Mouse (Mus musculus): ENCODE results near the gene Optc. TPM values are rescaled to one million over a fixed set of nuclear protein-coding genes. Genes with fewer than 3 reads are reported as not detected.
A peak's percentile ranks its signal among the peaks of the same experiment; 100 is the strongest.

Optc gene
- polyA plus RNA-seq, 1 experiment from 2014 or later = 0.39 TPM

DNA sequence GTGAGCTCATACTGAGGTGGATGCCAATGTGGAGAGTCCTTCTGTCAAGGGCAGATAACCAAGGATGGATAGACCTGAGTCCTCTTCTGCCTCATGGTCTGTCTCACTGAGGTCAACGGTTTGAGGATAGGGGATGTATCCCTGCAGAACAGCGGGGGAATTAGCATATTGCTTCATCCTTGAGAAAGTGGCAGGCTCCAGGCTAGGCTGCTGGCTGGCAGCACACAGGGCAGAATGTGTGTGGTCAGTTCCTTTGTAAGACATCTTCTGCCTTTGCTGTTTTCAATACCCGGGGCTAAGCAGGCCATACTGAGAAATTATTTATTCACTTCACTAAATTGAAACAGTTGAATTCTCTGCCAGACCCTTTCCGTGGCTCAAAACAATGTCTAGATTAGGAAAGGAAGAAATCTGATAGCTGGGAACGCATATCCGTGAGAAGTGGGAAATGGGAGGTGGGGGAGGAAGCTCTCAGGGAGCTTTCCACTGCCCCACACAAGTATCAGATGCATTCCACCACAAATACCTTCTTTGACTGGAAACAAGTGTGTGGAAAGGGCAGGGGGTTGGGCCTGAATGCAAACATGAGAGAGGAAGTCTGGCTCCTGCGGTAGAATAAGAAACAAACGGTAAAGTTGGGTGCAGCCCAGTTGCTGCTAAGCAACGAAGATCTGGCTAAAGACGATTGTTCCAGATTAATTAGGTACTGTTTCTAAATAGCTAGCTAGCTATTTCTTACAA, 44.4 kb downstream of the Optc start:
- H3K9me3 ChIP-seq (replicated peaks; ENCODE audit: low read length) = no peaks in the 10 kb centered on the region

GRCm38 (mm10) chr1:133861028-133861427, 46.8 kb downstream of the Optc start:
- Histone ChIP-seq H3K36me3 (ENCODE audit: insufficient read depth, low read length) (no peaks in the 10 kb centered on the region), H3K9ac (ENCODE audit: low read depth, low read length) (no peak overlapping the region), H3K27me3 (ENCODE audit: insufficient read depth, low read length) (no peaks in the 10 kb centered on the region), H3K4me1 (replicated peaks; ENCODE audit: insufficient read depth, low read length) (peaks cover 17% of the 10 kb centered on the region; the same call in 1 of the 2 replicates), H3K4me2 (ENCODE audit: low read length) (no peak overlapping the region), H3K4me3 (replicated peaks; ENCODE audit: low read depth, low read length) (no peak overlapping the region), H3K27ac (no peak overlapping the region), H3K9me3 (replicated peaks; ENCODE audit: low read length) (no peaks in the 10 kb centered on the region)
- DNase-seq (ENCODE audit: low spot score) (no peak), ATAC-seq (replicated peaks; ENCODE audit: low FRiP score, low read depth) (no peak)
- WGBS = 58% methylated on average over 5 of the region's 5 CpGs
- TF ChIP-seq CTCF (IDR thresholded peaks at IDR 0.05; ENCODE audit: low read depth) = no peak

More for the DNA sequence above, 44.4 kb downstream of the Optc start:
- no peak overlapping the region for H3K4me3 ChIP-seq (replicated peaks; ENCODE audit: low read depth, low read length)
- 8% methylated on average over 10 of the region's 10 CpGs for WGBS
- no peaks in the 10 kb centered on the region for H3K27me3 ChIP-seq (ENCODE audit: insufficient read depth, low read length)
- no peak overlapping the region for H3K9ac ChIP-seq (ENCODE audit: low read depth, low read length)
- H3K27ac ChIP-seq = peak overlapping the region; percentile 19
- DNase-seq (ENCODE audit: low spot score) (peak; percentile 82), ATAC-seq (replicated peaks; ENCODE audit: low FRiP score, low read depth) (no peak)
- no peak for TF ChIP-seq CTCF (IDR thresholded peaks at IDR 0.05; ENCODE audit: low read depth)
- H3K4me1 ChIP-seq (replicated peaks; ENCODE audit: insufficient read depth, low read length) = peaks cover 17% of the 10 kb centered on the region; the same call in 1 of the 2 replicates
- H3K36me3 ChIP-seq (ENCODE audit: insufficient read depth, low read length) = no peaks in the 10 kb centered on the region
- H3K4me2 ChIP-seq (ENCODE audit: low read length) = 0 out of 2 replicates have a peak overlapping the region, but pooled peaks have one; percentile 27

DNA sequence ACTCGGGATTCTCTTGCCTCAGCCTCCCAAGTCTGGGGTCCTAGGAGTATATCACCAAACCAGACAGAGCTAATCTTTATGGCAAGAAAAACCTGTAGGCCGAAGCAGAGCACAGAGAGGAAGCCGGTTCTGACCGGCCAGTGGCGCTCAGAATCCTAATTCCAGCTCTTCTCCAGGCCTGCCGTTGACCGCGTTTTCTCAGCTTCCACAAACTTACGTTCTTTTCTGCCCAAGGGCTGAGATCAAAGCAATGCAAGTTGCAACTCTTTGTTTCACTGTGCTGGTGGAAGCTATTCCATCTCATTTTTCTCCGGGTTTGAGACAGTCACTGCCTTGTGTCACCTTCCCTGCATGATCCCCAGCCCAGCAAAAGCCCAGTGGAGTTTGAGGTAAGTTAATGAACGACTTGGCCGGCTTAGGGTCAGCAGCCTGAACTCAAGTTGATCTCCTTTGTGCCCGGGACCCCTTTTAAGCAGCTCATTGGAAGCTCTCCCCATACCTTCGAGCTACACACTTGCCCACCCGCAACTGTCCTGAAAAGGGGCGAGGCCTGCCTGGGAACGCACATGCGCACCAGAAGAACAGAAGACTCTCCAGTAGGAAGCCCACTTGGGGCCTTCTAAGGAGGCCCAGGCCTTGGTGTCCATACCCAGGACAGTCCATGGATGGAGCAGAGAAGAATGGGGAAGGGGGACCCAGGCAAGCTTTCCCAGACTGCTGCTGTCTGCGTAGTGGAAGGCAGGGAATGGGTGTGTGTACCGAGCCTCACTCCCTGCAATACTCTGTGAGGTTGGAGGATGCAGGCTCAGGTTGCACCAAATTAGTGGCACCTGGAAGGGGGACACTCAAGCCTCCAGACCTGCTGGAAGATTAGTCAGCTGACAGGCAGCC, 47.7 kb downstream of the Optc start:
- Histone ChIP-seq H3K27ac (peak overlapping the region; percentile 42), H3K9me3 (replicated peaks; ENCODE audit: low read length) (no peaks in the 10 kb centered on the region), H3K4me1 (replicated peaks; ENCODE audit: insufficient read depth, low read length) (peaks cover 17% of the 10 kb centered on the region; the same call in 1 of the 2 replicates), H3K36me3 (ENCODE audit: insufficient read depth, low read length) (no peaks in the 10 kb centered on the region), H3K4me3 (replicated peaks; ENCODE audit: low read depth, low read length) (no peak overlapping the region), H3K27me3 (ENCODE audit: insufficient read depth, low read length) (no peaks in the 10 kb centered on the region), H3K4me2 (ENCODE audit: low read length) (no peak overlapping the region), H3K9ac (ENCODE audit: low read depth, low read length) (no peak overlapping the region)
- ATAC-seq (replicated peaks; ENCODE audit: low FRiP score, low read depth) (no peak), DNase-seq (ENCODE audit: low spot score) (no peak)
- 65% methylated on average over 20 of the region's 20 CpGs for WGBS
- TF ChIP-seq CTCF (IDR thresholded peaks at IDR 0.05; ENCODE audit: low read depth) = no peak

- H3K36me3 ChIP-seq (ENCODE audit: insufficient read depth, low read length) = no peaks in the 10 kb centered on the region
- H3K9me3 ChIP-seq (replicated peaks; ENCODE audit: low read length) = no peaks in the 10 kb centered on the region
- DNase-seq (ENCODE audit: low spot score) (no peak), ATAC-seq (replicated peaks; ENCODE audit: low FRiP score, low read depth) (no peak)
- no peak for TF ChIP-seq CTCF (IDR thresholded peaks at IDR 0.05; ENCODE audit: low read depth)
- H3K4me3 ChIP-seq (replicated peaks; ENCODE audit: low read depth, low read length) = no peak overlapping the region
- H3K9ac ChIP-seq (ENCODE audit: low read depth, low read length) = no peak overlapping the region
- no peak overlapping the region; the same call in 1 of the 2 replicates for H3K27ac ChIP-seq
- peaks cover 24% of the 10 kb centered on the region; the same call in 1 of the 2 replicates for H3K4me1 ChIP-seq (replicated peaks; ENCODE audit: insufficient read depth, low read length)
- WGBS = 71% methylated on average over 6 of the region's 6 CpGs
- no peaks in the 10 kb centered on the region for H3K27me3 ChIP-seq (ENCODE audit: insufficient read depth, low read length)
- H3K4me2 ChIP-seq (ENCODE audit: low read length) = no peak overlapping the region
Observed at GRCm38 (mm10) chr1:133859257-133859656, 48.5 kb downstream of the Optc start.

- no peak overlapping the region for H3K4me3 ChIP-seq (replicated peaks; ENCODE audit: low read depth, low read length)
- H3K27ac ChIP-seq = no peak overlapping the region
- no peak for DNase-seq (ENCODE audit: low spot score)
- H3K36me3 ChIP-seq (ENCODE audit: insufficient read depth, low read length) = no peaks in the 10 kb centered on the region
- ATAC-seq (replicated peaks; ENCODE audit: low FRiP score, low read depth) = no peak
- 0 out of 2 replicates have a peak, but pooled peaks cover 21% of the 10 kb centered on the region for H3K4me1 ChIP-seq (replicated peaks; ENCODE audit: insufficient read depth, low read length)
- H3K9ac ChIP-seq (ENCODE audit: low read depth, low read length) = no peak overlapping the region
- H3K9me3 ChIP-seq (replicated peaks; ENCODE audit: low read length) = no peaks in the 10 kb centered on the region
- WGBS = 92% methylated on average over 5 of the region's 5 CpGs
- TF ChIP-seq CTCF (IDR thresholded peaks at IDR 0.05; ENCODE audit: low read depth) = no peak
- H3K4me2 ChIP-seq (ENCODE audit: low read length) = no peak overlapping the region
- H3K27me3 ChIP-seq (ENCODE audit: insufficient read depth, low read length) = no peaks in the 10 kb centered on the region
Observed at GRCm38 (mm10) chr1:133857781-133858180, 50.0 kb downstream of the Optc start.

- 0 out of 2 replicates have a peak, but pooled peaks cover 21% of the 10 kb centered on the region for H3K4me1 ChIP-seq (replicated peaks; ENCODE audit: insufficient read depth, low read length)
- H3K36me3 ChIP-seq (ENCODE audit: insufficient read depth, low read length) = no peaks in the 10 kb centered on the region
- H3K27ac ChIP-seq = 0 out of 2 replicates have a peak overlapping the region, but pooled peaks have one; percentile 8
- H3K4me2 ChIP-seq (ENCODE audit: low read length) = no peak overlapping the region
- no peak overlapping the region for H3K9ac ChIP-seq (ENCODE audit: low read depth, low read length)
- WGBS = 78% methylated on average over 5 of the region's 5 CpGs
- no peak overlapping the region for H3K4me3 ChIP-seq (replicated peaks; ENCODE audit: low read depth, low read length)
- no peak for TF ChIP-seq CTCF (IDR thresholded peaks at IDR 0.05; ENCODE audit: low read depth)
- ATAC-seq (replicated peaks; ENCODE audit: low FRiP score, low read depth) (no peak), DNase-seq (ENCODE audit: low spot score) (no peak)
- no peaks in the 10 kb centered on the region for H3K27me3 ChIP-seq (ENCODE audit: insufficient read depth, low read length)
- no peaks in the 10 kb centered on the region for H3K9me3 ChIP-seq (replicated peaks; ENCODE audit: low read length)
Observed at GRCm38 (mm10) chr1:133857171-133857570, 50.6 kb downstream of the Optc start.

Data from kidney, postnatal 0 days (tissue).